Mouse (Mus musculus): Measurements from ENCODE around the gene Bbc3.

GRCm38 (mm10) chr7:16344598-16344997, 36.4 kb downstream of the Bbc3 start:
- no peak for TF ChIP-seq CTCF (IDR thresholded peaks at IDR 0.05; ENCODE audit: control insufficient read depth, insufficient read depth, insufficient read length)
- no peak for TF ChIP-seq MYOD1 (IDR thresholded peaks at IDR 0.05; ENCODE audit: control insufficient read depth, insufficient read length, low read depth)
- no peak for TF ChIP-seq USF1 (IDR thresholded peaks at IDR 0.05; ENCODE audit: low read depth)
